Mouse (Mus musculus) spleen, adult 2 months (tissue): ENCODE measurements at regions not wholly inside any gene's neighbourhood (a gene's known extent, or its start where the extent isn't known, plus 50 kb on each side); places are given as distances from the start of the nearest gene placed in this dataset.

Source experiments
- CTCF ChIP-seq: fragments of 200-500 bp; IDR thresholded peaks from 2 replicates; pipeline ENCODE4 v1.5.1; 2011; ENCODE audit warnings: mild to moderate bottlenecking, inconsistent platforms; ENCODE audit not compliant: insufficient read depth, insufficient read length, insufficient replicate concordance; ENCODE audit errors: extremely low read depth
- POLR2A ChIP-seq: fragments of 200-500 bp; IDR thresholded peaks from 2 replicates; pipeline ENCODE4 v1.6.1; 2011; ENCODE audit warnings: low read depth, low read length, inconsistent platforms

DNA sequence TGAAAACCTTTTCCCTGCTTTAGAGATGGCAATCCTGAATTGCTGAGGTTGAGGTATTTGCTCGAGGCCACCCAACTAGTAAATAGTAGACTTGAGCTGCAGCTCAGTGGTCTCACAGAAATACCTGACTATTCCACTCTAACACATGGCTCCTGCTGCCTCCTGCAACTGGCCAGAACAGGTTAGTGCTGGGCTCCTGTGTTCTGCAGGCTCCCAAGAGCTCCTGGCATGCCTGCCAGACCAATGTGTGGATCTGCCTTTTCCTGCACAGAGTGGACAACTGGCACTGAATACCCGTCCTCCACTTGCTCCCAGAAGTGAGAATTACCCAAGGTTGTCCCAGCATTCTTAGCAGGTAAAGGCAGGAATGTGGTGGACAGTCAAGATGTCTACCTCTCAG is 191.2 kb downstream of the Bcl11a start:
- TF ChIP-seq CTCF (no peak), POLR2A (no peak)
